Mouse (Mus musculus) hindbrain, embryonic 13.5 days (tissue): ENCODE data around the gene Jade1. TPM values are rescaled to one million over a fixed set of nuclear protein-coding genes. Genes with fewer than 3 reads are reported as not detected.

Experiments
- ATAC-seq: fragments of 200-750 bp; cut with Nextera tagmentation; 2 replicates; pipeline ENCODE4 v1.8.0; 2017; ENCODE audit warnings: moderate TSS enrichment; ENCODE audit not compliant: low FRiP score
- H3K27ac ChIP-seq: fragments of 300-500 bp; sonication (generic); 2 replicates; pipeline ENCODE4 v1.5.1; 2015; ENCODE audit warnings: inconsistent platforms, mild to moderate bottlenecking, moderate library complexity
- H3K27me3 ChIP-seq: fragments of 300-500 bp; sonication (generic); 2 replicates; pipeline ENCODE4 v1.6.1; 2015; ENCODE audit warnings: mild to moderate bottlenecking, inconsistent platforms
- H3K36me3 ChIP-seq: fragments of 300-500 bp; sonication (generic); 2 replicates; pipeline ENCODE4 v1.6.1; 2015; ENCODE audit warnings: mild to moderate bottlenecking, inconsistent platforms
- H3K4me1 ChIP-seq: fragments of 300-500 bp; sonication (generic); replicated peaks from 2 replicates; pipeline ENCODE4 v1.6.1; 2015; ENCODE audit warnings: inconsistent platforms
- H3K4me2 ChIP-seq: fragments of 300-500 bp; sonication (generic); 2 replicates; pipeline ENCODE4 v1.6.1; 2015; ENCODE audit warnings: inconsistent platforms, mild to moderate bottlenecking, moderate library complexity
- H3K4me3 ChIP-seq: fragments of 300-500 bp; sonication (generic); 2 replicates; pipeline ENCODE4 v1.5.1; 2015; ENCODE audit warnings: mild to moderate bottlenecking, inconsistent platforms
- H3K9ac ChIP-seq: fragments of 300-500 bp; sonication (generic); 2 replicates; pipeline ENCODE4 v1.6.1; 2015; ENCODE audit warnings: mild to moderate bottlenecking, inconsistent platforms
- H3K9me3 ChIP-seq: fragments of 300-500 bp; sonication (generic); 2 replicates; pipeline ENCODE4 v1.6.1; 2016; ENCODE audit warnings: inconsistent platforms
- WGBS: fragments of 180-500 bp; shearing (Covaris S2); methylation state at CpG from one replicate; pipeline ENCODE4 v1.1.7; 2015; 5-methylcytosine and 5-hydroxymethylcytosine counted together
- polyA plus RNA-seq: library from polyadenylated mRNA; unstranded; fragments of >200 nt; fragmentation: Nextera tagmentation; extraction: Ambion mirVana; gene quantifications from 2 replicates; pipeline ENCODE4 v1.2.1, GENCODE M21; 2015

The Jade1 gene
- polyA plus RNA-seq, 1 experiment from 2014 or later: 12.4 TPM

GRCm38 (mm10) chr3:41554480-41555475, 753 bp upstream of the Jade1 start:
- no peaks in the 10 kb centered on the region for H3K27me3 ChIP-seq
- H3K4me1 ChIP-seq: no peaks in the 10 kb centered on the region
- H3K27ac ChIP-seq: no peak overlapping the region
- H3K4me3 ChIP-seq: no peak overlapping the region
- H3K9ac ChIP-seq: no peak overlapping the region
- no peak for ATAC-seq
- no peaks in the 10 kb centered on the region for H3K9me3 ChIP-seq
- H3K36me3 ChIP-seq: no peaks in the 10 kb centered on the region
- WGBS: 94% methylated on average over 24 of the region's 24 CpGs
- H3K4me2 ChIP-seq: no peak overlapping the region

- Histone ChIP-seq H3K36me3 (no peaks in the 10 kb centered on the region), H3K27ac (no peak overlapping the region), H3K9ac (no peak overlapping the region), H3K4me3 (no peak overlapping the region), H3K9me3 (no peaks in the 10 kb centered on the region), H3K4me2 (no peak overlapping the region), H3K4me1 (no peaks in the 10 kb centered on the region), H3K27me3 (no peaks in the 10 kb centered on the region)
- WGBS: 90% methylated on average over 8 of the region's 11 CpGs
- no peak for ATAC-seq
Observed at GRCm38 (mm10) chr3:41556451-41557266, 1.1 kb downstream of the Jade1 start.

GRCm38 (mm10) chr3:41557267-41557995, 1.9 kb downstream of the Jade1 start:
- H3K27me3 ChIP-seq: no peaks in the 10 kb centered on the region
- WGBS: 93% methylated on average over 19 of the region's 19 CpGs
- no peak overlapping the region for H3K4me3 ChIP-seq

GRCm38 (mm10) chr3:41560489-41560888, 5.0 kb downstream of the Jade1 start:
- H3K4me3 ChIP-seq: no peak overlapping the region
- H3K4me1 ChIP-seq: peaks cover 8% of the 10 kb centered on the region
- 89% methylated on average over 6 of the region's 6 CpGs for WGBS
- H3K9me3 ChIP-seq: no peaks in the 10 kb centered on the region
- H3K9ac ChIP-seq: no peak overlapping the region
- no peak overlapping the region for H3K4me2 ChIP-seq
- no peak for ATAC-seq
- H3K36me3 ChIP-seq: no peaks in the 10 kb centered on the region
- no peaks in the 10 kb centered on the region for H3K27me3 ChIP-seq
- H3K27ac ChIP-seq: no peak overlapping the region

More at GRCm38 (mm10) chr3:41557267-41557995, 1.9 kb downstream of the Jade1 start:
- no peaks in the 10 kb centered on the region for H3K4me1 ChIP-seq
- no peak overlapping the region for H3K9ac ChIP-seq
- H3K4me2 ChIP-seq: no peak overlapping the region
- ATAC-seq: no peak
- H3K9me3 ChIP-seq: no peaks in the 10 kb centered on the region
- no peaks in the 10 kb centered on the region for H3K36me3 ChIP-seq
- H3K27ac ChIP-seq: no peak overlapping the region

GRCm38 (mm10) chr3:41561787-41562186, 6.3 kb downstream of the Jade1 start:
- Histone ChIP-seq H3K4me3 (no peak overlapping the region), H3K27ac (no peak overlapping the region), H3K36me3 (no peaks in the 10 kb centered on the region), H3K27me3 (no peaks in the 10 kb centered on the region), H3K4me2 (no peak overlapping the region), H3K9me3 (no peaks in the 10 kb centered on the region), H3K9ac (no peak overlapping the region), H3K4me1 (peaks cover 13% of the 10 kb centered on the region)
- ATAC-seq: no peak
- 88% methylated on average over 5 of the region's 5 CpGs for WGBS

- peaks cover 13% of the 10 kb centered on the region for H3K4me1 ChIP-seq
- peak overlapping the region; percentile 79 for H3K4me3 ChIP-seq
- H3K4me2 ChIP-seq: peak overlapping the region; percentile 88
- no peaks in the 10 kb centered on the region for H3K27me3 ChIP-seq
- peak overlapping the region; percentile 89 for H3K9ac ChIP-seq
- ATAC-seq: peak; percentile 57
- H3K9me3 ChIP-seq: no peaks in the 10 kb centered on the region
- WGBS: under 1% methylated on average over 56 of the region's 81 CpGs
- H3K27ac ChIP-seq: peak overlapping the region; percentile 97
- H3K36me3 ChIP-seq: no peaks in the 10 kb centered on the region
Observed at GRCm38 (mm10) chr3:41563211-41563931, 7.8 kb downstream of the Jade1 start.

DNA sequence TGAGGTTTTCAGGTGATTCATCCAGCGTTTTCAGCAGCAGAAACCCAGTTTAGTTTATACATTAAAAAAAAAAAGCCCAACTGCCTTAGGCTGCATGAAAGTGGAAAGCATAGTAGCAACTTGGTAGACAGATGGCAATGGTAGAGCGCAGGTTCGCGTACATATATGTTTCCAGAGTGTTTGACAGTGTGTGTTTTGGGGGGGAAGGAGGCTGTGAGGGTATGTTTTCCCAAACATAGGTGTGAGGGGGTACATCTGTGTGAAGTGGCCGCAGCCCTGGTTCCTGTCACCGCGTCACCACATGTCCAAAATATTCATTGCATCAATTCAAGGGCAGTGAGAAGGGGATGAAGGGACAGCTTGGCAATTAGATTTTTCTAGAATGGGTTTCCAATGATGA, 8.5 kb downstream of the Jade1 start:
- H3K4me2 ChIP-seq: peak overlapping the region; percentile 88
- H3K27me3 ChIP-seq: no peaks in the 10 kb centered on the region
- no peaks in the 10 kb centered on the region for H3K36me3 ChIP-seq
- peaks cover 13% of the 10 kb centered on the region for H3K4me1 ChIP-seq
- peak overlapping the region; percentile 79 for H3K4me3 ChIP-seq
- peak overlapping the region; percentile 89 for H3K9ac ChIP-seq
- WGBS: under 1% methylated on average over 7 of the region's 7 CpGs
- H3K27ac ChIP-seq: peak overlapping the region; percentile 97
- H3K9me3 ChIP-seq: no peaks in the 10 kb centered on the region
- no peak for ATAC-seq

DNA sequence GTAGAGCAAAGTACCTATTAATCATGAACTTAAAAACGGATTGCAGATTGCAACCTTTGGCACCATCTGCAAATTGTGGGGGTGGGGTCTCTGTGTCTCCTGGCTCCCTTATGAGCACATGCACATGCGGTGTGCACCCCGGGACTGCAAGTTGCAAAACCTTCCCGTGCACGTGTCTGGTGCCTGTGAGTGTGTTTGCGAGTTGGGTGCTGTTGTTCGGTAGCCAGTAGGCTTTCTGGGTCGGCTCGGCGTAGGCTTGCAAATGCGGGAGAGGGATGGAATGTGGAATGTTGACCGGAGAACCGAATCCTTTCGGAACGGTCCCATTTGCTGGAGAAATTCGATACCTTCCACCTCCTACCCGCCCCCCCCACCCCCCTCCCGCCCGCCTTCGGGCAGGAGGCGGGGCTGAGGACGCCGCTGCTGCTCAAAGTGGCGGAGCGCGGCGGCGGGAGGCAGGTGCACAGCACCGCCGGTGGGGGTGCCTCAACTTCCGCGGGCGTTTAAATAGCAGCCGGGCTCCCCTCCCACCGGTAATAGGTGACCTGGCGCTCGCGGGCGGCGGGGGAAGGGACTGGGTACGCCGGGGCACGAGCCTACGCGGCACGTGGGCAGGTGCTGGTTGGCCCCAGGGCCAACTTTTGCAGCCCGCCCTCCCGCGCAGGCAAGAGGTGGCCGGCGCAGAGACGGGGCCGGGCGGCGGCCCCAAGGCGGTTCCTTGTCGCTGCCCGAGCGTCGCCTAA, 9.1 kb downstream of the Jade1 start:
- Histone ChIP-seq H3K9ac (peak overlapping the region; percentile 89), H3K27ac (peak overlapping the region; percentile 97), H3K4me2 (peak overlapping the region; percentile 88), H3K4me1 (peaks cover 13% of the 10 kb centered on the region), H3K36me3 (no peaks in the 10 kb centered on the region), H3K9me3 (no peaks in the 10 kb centered on the region), H3K27me3 (no peaks in the 10 kb centered on the region), H3K4me3 (peak overlapping the region; percentile 79)
- peak; percentile 49 for ATAC-seq
- under 1% methylated on average over 33 of the region's 60 CpGs for WGBS

DNA sequence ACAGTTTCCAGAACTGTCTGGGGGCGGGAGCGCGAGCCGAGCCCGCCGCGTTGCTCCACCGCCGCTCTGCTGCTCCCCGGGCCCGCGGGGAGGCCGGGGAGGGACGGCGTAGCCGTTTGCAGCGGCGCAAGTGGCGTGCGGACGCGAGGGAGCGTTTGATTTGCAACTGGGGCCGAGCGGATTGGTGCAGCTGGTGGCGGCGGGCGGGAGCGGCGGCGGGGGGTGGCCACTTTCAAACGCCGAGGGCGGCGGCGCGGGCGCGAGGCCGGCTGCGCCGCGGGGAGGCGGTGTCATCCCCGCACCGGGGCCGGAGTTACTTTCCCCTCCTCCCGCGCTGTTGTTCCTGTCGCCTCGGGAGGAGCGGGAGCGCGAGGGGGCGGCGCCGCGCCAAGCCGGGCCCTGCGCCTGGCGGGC, 9.9 kb downstream of the Jade1 start:
- Histone ChIP-seq H3K27me3 (no peaks in the 10 kb centered on the region), H3K36me3 (no peaks in the 10 kb centered on the region)
- ATAC-seq: peak; percentile 79

GRCm38 (mm10) chr3:41565955-41566354, 10.4 kb downstream of the Jade1 start:
- Histone ChIP-seq H3K4me2 (peak overlapping the region; percentile 88), H3K27ac (peak overlapping the region; percentile 97), H3K36me3 (no peaks in the 10 kb centered on the region), H3K9me3 (no peaks in the 10 kb centered on the region), H3K4me3 (peak overlapping the region; percentile 79), H3K27me3 (no peaks in the 10 kb centered on the region), H3K9ac (peak overlapping the region; percentile 89), H3K4me1 (peaks cover 13% of the 10 kb centered on the region)
- WGBS: 0% methylated on average over 26 of the region's 26 CpGs
- ATAC-seq: peak; percentile 71

More for the DNA sequence above, 9.9 kb downstream of the Jade1 start:
- Histone ChIP-seq H3K9me3 (no peaks in the 10 kb centered on the region), H3K9ac (peak overlapping the region; percentile 89), H3K4me1 (peaks cover 13% of the 10 kb centered on the region), H3K27ac (peak overlapping the region; percentile 97), H3K4me2 (peak overlapping the region; percentile 88), H3K4me3 (peak overlapping the region; percentile 79)
- WGBS: under 1% methylated on average over 49 of the region's 61 CpGs

DNA sequence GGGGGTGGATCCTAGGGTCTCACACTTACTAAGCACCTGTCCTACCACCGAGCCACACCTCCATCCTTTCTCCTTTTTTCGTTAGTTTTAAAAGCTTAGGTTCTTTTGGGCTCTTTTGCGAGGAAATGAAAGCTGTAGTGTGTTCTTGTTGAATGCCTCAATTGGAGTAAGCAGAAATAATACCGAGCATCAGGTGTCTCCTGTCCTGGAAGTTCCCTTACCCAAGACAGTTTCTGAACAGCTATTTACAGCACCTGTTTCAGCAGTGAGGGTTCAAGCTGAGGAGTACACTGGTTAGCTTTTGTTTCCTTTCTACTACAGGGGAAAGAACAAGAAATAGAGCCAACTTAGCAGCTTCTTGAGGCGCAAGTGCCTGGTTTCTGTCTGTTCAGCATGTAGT, 14.4 kb downstream of the Jade1 start:
- no peak overlapping the region for H3K4me3 ChIP-seq
- WGBS: 78% methylated on average over 5 of the region's 5 CpGs
- H3K9ac ChIP-seq: no peak overlapping the region
- H3K9me3 ChIP-seq: no peaks in the 10 kb centered on the region
- H3K4me2 ChIP-seq: no peak overlapping the region
- H3K36me3 ChIP-seq: no peaks in the 10 kb centered on the region
- no peak for ATAC-seq
- no peak overlapping the region for H3K27ac ChIP-seq
- no peaks in the 10 kb centered on the region for H3K27me3 ChIP-seq
- peaks cover 30% of the 10 kb centered on the region for H3K4me1 ChIP-seq
